Mouse (Mus musculus): ENCODE data around the gene A730071L15Rik. TPM values are rescaled to one million over a fixed set of nuclear protein-coding genes. Genes with fewer than 3 reads are reported as not detected.

A730071L15Rik gene
- polyA plus RNA-seq, 1 experiment from 2014 or later: 0.32 TPM

- no peak overlapping the region for H3K4me3 ChIP-seq (replicated peaks; ENCODE audit: low read length)
- no peak overlapping the region; the same call in 1 of the 2 replicates for H3K27ac ChIP-seq (ENCODE audit: low read length)
- peaks cover 16% of the 10 kb centered on the region for H3K4me1 ChIP-seq (ENCODE audit: control insufficient read depth, insufficient read depth, low read length)
- WGBS: 32% methylated on average over 2 of the region's 2 CpGs
- no peak overlapping the region for H3K9ac ChIP-seq (ENCODE audit: low read length)
- ATAC-seq (ENCODE audit: insufficient read depth, low FRiP score): no peak
- H3K9me3 ChIP-seq (replicated peaks; ENCODE audit: control insufficient read depth, low read length): no peaks in the 10 kb centered on the region
- no peaks in the 10 kb centered on the region for H3K27me3 ChIP-seq (ENCODE audit: control insufficient read depth, insufficient read depth, low read length)
- no peak overlapping the region for H3K4me2 ChIP-seq (ENCODE audit: low read depth, low read length)
- H3K36me3 ChIP-seq (ENCODE audit: control insufficient read depth, insufficient read depth, low read length): no peaks in the 10 kb centered on the region
Measured at GRCm38 (mm10) chr11:6178673-6179166, 21.1 kb upstream of the A730071L15Rik start.

DNA sequence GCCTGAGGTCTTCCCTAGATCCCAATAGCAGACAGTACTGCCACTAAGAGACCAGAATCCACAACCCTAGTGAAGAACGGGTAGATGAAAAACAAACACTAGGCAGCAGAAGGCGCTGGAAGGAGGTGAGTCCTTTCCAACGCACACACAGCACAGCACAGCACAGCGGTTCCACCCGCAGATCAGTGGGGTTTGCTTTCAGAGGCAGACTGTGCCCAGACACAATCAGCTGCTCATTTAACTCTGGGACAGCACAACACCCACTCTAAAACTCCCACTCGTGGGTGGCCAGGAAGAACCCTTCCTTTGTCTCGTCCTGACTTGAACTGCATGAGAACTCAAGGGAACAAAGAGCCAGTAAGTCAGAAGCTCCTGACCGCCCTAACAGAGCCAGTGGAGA lies 20.6 kb upstream of the A730071L15Rik start:
- no peaks in the 10 kb centered on the region for H3K36me3 ChIP-seq (ENCODE audit: control insufficient read depth, insufficient read depth, low read length)
- ATAC-seq (ENCODE audit: insufficient read depth, low FRiP score): no peak
- no peak overlapping the region; the same call in 1 of the 2 replicates for H3K27ac ChIP-seq (ENCODE audit: low read length)
- peak overlapping the region; percentile 29; the same call in 1 of the 2 replicates for H3K9ac ChIP-seq (ENCODE audit: low read length)
- H3K4me3 ChIP-seq (replicated peaks; ENCODE audit: low read length): no peak overlapping the region
- no peaks in the 10 kb centered on the region for H3K27me3 ChIP-seq (ENCODE audit: control insufficient read depth, insufficient read depth, low read length)
- 20% methylated on average over 8 of the region's 8 CpGs for WGBS
- no peaks in the 10 kb centered on the region for H3K9me3 ChIP-seq (replicated peaks; ENCODE audit: control insufficient read depth, low read length)
- peaks cover 20% of the 10 kb centered on the region for H3K4me1 ChIP-seq (ENCODE audit: control insufficient read depth, insufficient read depth, low read length)
- H3K4me2 ChIP-seq (ENCODE audit: low read depth, low read length): no peak overlapping the region

GRCm38 (mm10) chr11:6180811-6181399 lies 18.9 kb upstream of the A730071L15Rik start:
- H3K4me3 ChIP-seq (replicated peaks; ENCODE audit: low read length): no peak overlapping the region
- H3K9ac ChIP-seq (ENCODE audit: low read length): no peak overlapping the region
- no peak overlapping the region for H3K27ac ChIP-seq (ENCODE audit: low read length)
- H3K9me3 ChIP-seq (replicated peaks; ENCODE audit: control insufficient read depth, low read length): no peaks in the 10 kb centered on the region
- peaks cover 18% of the 10 kb centered on the region for H3K4me1 ChIP-seq (ENCODE audit: control insufficient read depth, insufficient read depth, low read length)
- H3K4me2 ChIP-seq (ENCODE audit: low read depth, low read length): no peak overlapping the region
- WGBS: 55% methylated on average over 6 of the region's 6 CpGs
- H3K27me3 ChIP-seq (ENCODE audit: control insufficient read depth, insufficient read depth, low read length): no peaks in the 10 kb centered on the region
- ATAC-seq (ENCODE audit: insufficient read depth, low FRiP score): no peak
- H3K36me3 ChIP-seq (ENCODE audit: control insufficient read depth, insufficient read depth, low read length): no peaks in the 10 kb centered on the region

GRCm38 (mm10) chr11:6183246-6183645 lies 16.6 kb upstream of the A730071L15Rik start:
- no peaks in the 10 kb centered on the region for H3K9me3 ChIP-seq (replicated peaks; ENCODE audit: control insufficient read depth, low read length)
- no peak for ATAC-seq (ENCODE audit: insufficient read depth, low FRiP score)
- no peak overlapping the region for H3K27ac ChIP-seq (ENCODE audit: low read length)
- H3K4me3 ChIP-seq (replicated peaks; ENCODE audit: low read length): no peak overlapping the region
- no peaks in the 10 kb centered on the region for H3K36me3 ChIP-seq (ENCODE audit: control insufficient read depth, insufficient read depth, low read length)
- no peak overlapping the region for H3K9ac ChIP-seq (ENCODE audit: low read length)
- no peaks in the 10 kb centered on the region for H3K27me3 ChIP-seq (ENCODE audit: control insufficient read depth, insufficient read depth, low read length)
- H3K4me2 ChIP-seq (ENCODE audit: low read depth, low read length): no peak overlapping the region
- H3K4me1 ChIP-seq (ENCODE audit: control insufficient read depth, insufficient read depth, low read length): peaks cover 18% of the 10 kb centered on the region
- WGBS: 81% methylated on average over 2 of the region's 2 CpGs

DNA sequence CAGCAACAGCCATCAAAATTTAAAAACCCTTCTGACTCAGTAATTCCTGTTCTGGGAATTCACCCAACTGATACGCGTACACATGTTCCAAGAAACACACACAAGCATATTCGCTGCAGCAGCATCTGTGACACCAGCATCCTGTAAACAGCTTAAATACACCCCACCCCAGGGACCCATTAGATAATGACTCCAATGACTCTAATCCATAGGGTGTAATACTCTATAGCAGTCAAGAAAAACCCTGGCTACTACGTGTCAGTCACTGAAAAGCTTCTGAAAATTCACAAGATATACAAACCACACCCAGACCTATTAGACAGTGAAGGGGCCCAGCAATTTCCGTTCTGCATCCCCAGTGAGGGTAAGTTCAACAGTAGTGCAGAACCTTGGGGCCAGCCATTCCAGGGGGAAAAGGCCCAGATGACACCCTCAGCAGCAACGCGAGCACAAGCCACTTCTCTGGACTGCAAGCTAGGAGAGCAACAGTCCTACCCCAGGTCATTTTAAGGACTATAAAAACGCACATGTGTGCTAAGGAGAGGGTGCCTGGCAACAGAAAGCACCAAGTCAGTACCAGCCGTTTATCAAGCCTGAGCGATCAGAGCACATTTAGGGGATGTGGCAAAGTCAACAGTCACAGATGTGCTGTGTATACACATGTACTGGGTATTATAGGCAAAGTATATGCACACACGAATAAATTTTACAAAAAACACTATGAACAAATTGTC lies 15.5 kb upstream of the A730071L15Rik start:
- no peak overlapping the region for H3K9ac ChIP-seq (ENCODE audit: low read length)
- peaks cover 12% of the 10 kb centered on the region for H3K4me1 ChIP-seq (ENCODE audit: control insufficient read depth, insufficient read depth, low read length)
- no peaks in the 10 kb centered on the region for H3K27me3 ChIP-seq (ENCODE audit: control insufficient read depth, insufficient read depth, low read length)
- H3K4me3 ChIP-seq (replicated peaks; ENCODE audit: low read length): no peak overlapping the region
- 53% methylated on average over 11 of the region's 11 CpGs for WGBS
- no peaks in the 10 kb centered on the region for H3K36me3 ChIP-seq (ENCODE audit: control insufficient read depth, insufficient read depth, low read length)
- no peaks in the 10 kb centered on the region for H3K9me3 ChIP-seq (replicated peaks; ENCODE audit: control insufficient read depth, low read length)
- ATAC-seq (ENCODE audit: insufficient read depth, low FRiP score): no peak
- H3K4me2 ChIP-seq (ENCODE audit: low read depth, low read length): no peak overlapping the region
- no peak overlapping the region for H3K27ac ChIP-seq (ENCODE audit: low read length)

GRCm38 (mm10) chr11:6187399-6187798 lies 12.4 kb upstream of the A730071L15Rik start:
- no peak overlapping the region for H3K9ac ChIP-seq (ENCODE audit: low read length)
- H3K4me2 ChIP-seq (ENCODE audit: low read depth, low read length): no peak overlapping the region
- H3K36me3 ChIP-seq (ENCODE audit: control insufficient read depth, insufficient read depth, low read length): no peaks in the 10 kb centered on the region
- H3K27ac ChIP-seq (ENCODE audit: low read length): no peak overlapping the region
- H3K4me3 ChIP-seq (replicated peaks; ENCODE audit: low read length): no peak overlapping the region
- WGBS: 89% methylated on average over 3 of the region's 3 CpGs
- no peak for ATAC-seq (ENCODE audit: insufficient read depth, low FRiP score)
- H3K9me3 ChIP-seq (replicated peaks; ENCODE audit: control insufficient read depth, low read length): no peaks in the 10 kb centered on the region
- H3K27me3 ChIP-seq (ENCODE audit: control insufficient read depth, insufficient read depth, low read length): no peaks in the 10 kb centered on the region
- H3K4me1 ChIP-seq (ENCODE audit: control insufficient read depth, insufficient read depth, low read length): peaks cover 8% of the 10 kb centered on the region

DNA sequence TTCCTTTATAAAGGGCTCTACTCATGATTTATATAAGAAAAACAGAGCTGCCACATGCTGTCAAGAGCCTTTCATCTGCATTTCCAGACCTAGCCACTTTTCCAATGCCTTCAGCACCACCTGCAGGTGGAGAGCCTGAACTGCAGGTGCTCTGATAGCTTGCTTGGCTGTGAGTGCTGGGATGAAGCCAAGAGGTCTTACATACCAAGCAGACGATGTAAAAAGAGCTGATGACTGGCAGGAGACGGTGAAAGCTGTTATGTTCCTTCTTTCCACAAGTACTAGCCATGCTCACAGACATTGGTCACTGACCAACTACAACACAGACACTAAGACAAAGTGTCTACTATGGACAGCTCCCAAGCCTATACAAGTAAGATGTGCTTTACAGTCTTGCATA lies 12.0 kb upstream of the A730071L15Rik start:
- WGBS: 8% methylated on average over 2 of the region's 2 CpGs
- no peak overlapping the region for H3K4me3 ChIP-seq (replicated peaks; ENCODE audit: low read length)
- H3K4me1 ChIP-seq (ENCODE audit: control insufficient read depth, insufficient read depth, low read length): peaks cover 8% of the 10 kb centered on the region
- H3K27me3 ChIP-seq (ENCODE audit: control insufficient read depth, insufficient read depth, low read length): no peaks in the 10 kb centered on the region
- no peaks in the 10 kb centered on the region for H3K36me3 ChIP-seq (ENCODE audit: control insufficient read depth, insufficient read depth, low read length)
- H3K4me2 ChIP-seq (ENCODE audit: low read depth, low read length): no peak overlapping the region
- no peak overlapping the region for H3K9ac ChIP-seq (ENCODE audit: low read length)
- no peaks in the 10 kb centered on the region for H3K9me3 ChIP-seq (replicated peaks; ENCODE audit: control insufficient read depth, low read length)
- no peak; the same call in 1 of the 2 replicates for ATAC-seq (ENCODE audit: insufficient read depth, low FRiP score)
- no peak overlapping the region for H3K27ac ChIP-seq (ENCODE audit: low read length)

GRCm38 (mm10) chr11:6196780-6197179 lies 3.0 kb upstream of the A730071L15Rik start:
- Histone ChIP-seq H3K36me3 (ENCODE audit: control insufficient read depth, insufficient read depth, low read length) (no peaks in the 10 kb centered on the region), H3K4me2 (ENCODE audit: low read depth, low read length) (no peak overlapping the region), H3K9ac (ENCODE audit: low read length) (no peak overlapping the region), H3K27ac (ENCODE audit: low read length) (no peak overlapping the region), H3K4me3 (replicated peaks; ENCODE audit: low read length) (no peak overlapping the region), H3K4me1 (ENCODE audit: control insufficient read depth, insufficient read depth, low read length) (peaks cover 8% of the 10 kb centered on the region), H3K27me3 (ENCODE audit: control insufficient read depth, insufficient read depth, low read length) (no peaks in the 10 kb centered on the region), H3K9me3 (replicated peaks; ENCODE audit: control insufficient read depth, low read length) (no peaks in the 10 kb centered on the region)
- no peak for ATAC-seq (ENCODE audit: insufficient read depth, low FRiP score)
- 89% methylated on average over 8 of the region's 8 CpGs for WGBS

DNA sequence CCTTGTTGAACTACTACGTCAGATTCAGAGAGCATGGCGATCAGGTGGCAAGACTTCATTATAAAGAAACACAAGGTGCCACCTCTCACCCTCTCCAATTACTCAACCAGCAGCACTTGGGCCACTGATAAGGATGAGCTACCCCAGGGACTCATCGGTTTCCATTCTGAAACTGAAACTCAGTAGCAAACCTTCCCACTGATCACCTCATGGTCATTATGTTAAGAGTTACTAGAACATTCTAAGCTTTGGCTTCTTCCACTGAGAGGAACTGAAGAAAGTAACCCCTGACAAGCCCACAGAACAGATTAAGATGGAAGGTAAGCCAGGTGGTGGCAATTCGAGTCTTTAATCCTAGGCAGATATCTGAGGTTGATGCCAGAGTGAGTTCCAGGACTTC lies 1.4 kb upstream of the A730071L15Rik start:
- H3K27ac ChIP-seq (ENCODE audit: low read length): no peak overlapping the region
- peak overlapping the region; percentile 100; the same call in 1 of the 2 replicates for H3K4me3 ChIP-seq (replicated peaks; ENCODE audit: low read length)
- 85% methylated on average over 4 of the region's 4 CpGs for WGBS
- ATAC-seq (ENCODE audit: insufficient read depth, low FRiP score): no peak
- peaks cover 8% of the 10 kb centered on the region for H3K4me1 ChIP-seq (ENCODE audit: control insufficient read depth, insufficient read depth, low read length)
- peak overlapping the region; percentile 96 for H3K4me2 ChIP-seq (ENCODE audit: low read depth, low read length)
- no peaks in the 10 kb centered on the region for H3K9me3 ChIP-seq (replicated peaks; ENCODE audit: control insufficient read depth, low read length)
- no peaks in the 10 kb centered on the region for H3K36me3 ChIP-seq (ENCODE audit: control insufficient read depth, insufficient read depth, low read length)
- H3K27me3 ChIP-seq (ENCODE audit: control insufficient read depth, insufficient read depth, low read length): no peaks in the 10 kb centered on the region
- no peak overlapping the region for H3K9ac ChIP-seq (ENCODE audit: low read length)
